Mouse (Mus musculus): Measurements from ENCODE around the gene Fam120a. TPM values are rescaled to one million over a fixed set of nuclear protein-coding genes. Genes with fewer than 3 reads are reported as not detected.

Fam120a gene
- 15.9 TPM for polyA plus RNA-seq (2017; shearing (Covaris generic))

DNA sequence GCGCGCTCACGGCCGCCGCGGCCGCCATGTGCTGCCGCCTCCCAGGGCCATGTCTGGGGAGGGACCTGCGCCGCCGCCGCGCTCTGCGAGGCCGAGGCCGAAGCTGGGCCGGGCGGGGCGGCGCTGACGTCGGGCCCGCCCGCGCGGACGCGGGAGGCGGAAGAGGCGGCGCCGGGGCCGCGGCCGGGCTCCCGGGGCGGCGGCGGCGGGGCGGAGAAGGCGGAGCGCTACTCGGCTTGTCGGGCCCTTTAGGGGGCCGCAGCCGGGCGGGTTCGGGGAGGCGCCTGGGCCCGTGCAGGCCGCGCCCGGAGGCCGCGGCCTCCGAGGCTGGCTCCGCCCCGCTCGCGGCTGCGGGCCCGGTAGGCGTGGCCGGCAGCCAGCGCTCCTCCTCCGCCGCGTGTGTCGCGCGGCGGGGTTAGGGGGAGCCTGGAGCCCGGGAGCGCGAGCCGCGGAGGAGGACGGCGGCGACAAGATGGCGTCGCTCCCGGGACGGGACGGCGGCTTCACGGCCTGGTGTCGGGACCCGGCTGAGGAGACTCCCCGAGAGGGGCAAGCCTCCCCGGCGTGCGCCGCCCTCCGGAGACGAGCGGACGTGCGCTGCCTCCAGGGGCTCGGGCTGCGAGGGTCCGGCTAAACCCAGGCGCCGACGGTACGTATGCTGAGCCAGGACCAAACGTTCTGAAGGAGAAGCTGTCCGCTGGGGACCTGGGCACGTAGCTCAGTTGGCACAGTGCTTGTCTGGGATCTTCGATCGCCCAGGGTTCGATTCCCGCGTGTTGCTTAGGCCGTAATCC is at the start of gene Fam120a:
Gene Fam120a, minus strand, starts transcription at position 62 of the 794 bp plus-strand sequence.

GRCm38 (mm10) chr13:48870771-48871731 is 96.8 kb downstream of the Fam120a start, which contains the start of gene Phf2:
Phf2 (minus strand) TSS chr13:48871119.

Other genes with a start within 250 kb of the Fam120a start
- 5.2 TPM for gene Phf2, start 96.9 kb downstream of the Fam120a start, polyA plus RNA-seq (2017; shearing (Covaris generic))
- gene Wnk2, start 180.0 kb upstream of the Fam120a start, polyA plus RNA-seq (2017; shearing (Covaris generic)), result not detected
- gene Ninj1, start 219.5 kb upstream of the Fam120a start, polyA plus RNA-seq (2017; shearing (Covaris generic)), result 38.8 TPM
- gene Card19, start 248.0 kb upstream of the Fam120a start, polyA plus RNA-seq (2017; shearing (Covaris generic)), result 59.4 TPM